Mouse (Mus musculus) myocyte (in vitro differentiated cells): ENCODE data around the gene Zfp59. TPM values are rescaled to one million over a fixed set of nuclear protein-coding genes. Genes with fewer than 3 reads are reported as not detected.
"Not testable (repeated sequence)": the region's sequence is repeated elsewhere in the genome, so short reads cannot be mapped to it uniquely, and the experiment has no call there.

Source experiments
- H3K27me3 ChIP-seq: one replicate; pipeline ENCODE4 v1.6.1; 2011; ENCODE audit not compliant: control insufficient read depth, insufficient read depth, insufficient read length
- H3K36me3 ChIP-seq: one replicate; pipeline ENCODE4 v1.6.1; 2011; ENCODE audit not compliant: control insufficient read depth, insufficient read depth
- H3K4me2 ChIP-seq: one replicate; pipeline ENCODE4 v1.6.1; 2011; ENCODE audit warnings: low read depth, control low read depth
- H3K4me3 ChIP-seq: one replicate; pipeline ENCODE4 v1.5.1; 2011; ENCODE audit warnings: mild to moderate bottlenecking, control low read depth, moderate library complexity
- H3K79me2 ChIP-seq: one replicate; pipeline ENCODE4 v1.6.1; 2011; ENCODE audit not compliant: control insufficient read depth, insufficient read depth
- H3ac ChIP-seq: one replicate; pipeline ENCODE4 v1.6.1; 2011; ENCODE audit not compliant: control insufficient read depth, insufficient read length
- CEBPB ChIP-seq: IDR thresholded peaks from 2 replicates; pipeline ENCODE4 v1.6.1; 2011; ENCODE audit warnings: mild to moderate bottlenecking, moderate library complexity; ENCODE audit not compliant: poor library complexity, insufficient read depth, severe bottlenecking
- E2F4 ChIP-seq: IDR thresholded peaks from one replicate; pipeline ENCODE4 v1.6.1; 2011; ENCODE audit warnings: mild to moderate bottlenecking, control low read depth, moderate library complexity; ENCODE audit not compliant: insufficient read depth
- MAX ChIP-seq: IDR thresholded peaks from one replicate; pipeline ENCODE4 v1.6.1; 2011; ENCODE audit warnings: low read depth, mild to moderate bottlenecking, control low read depth
- MYOD1 ChIP-seq, 3 experiments: IDR thresholded peaks; one replicate each; pipeline ENCODE4 v1.6.1; 2011; ENCODE audit warnings: control low read depth in 2 of 3, low read depth in 2 of 3, mild to moderate bottlenecking in 2 of 3, moderate library complexity in 1 of 3; ENCODE audit not compliant: insufficient read length in 2 of 3, control insufficient read depth in 1 of 3
- MYOG ChIP-seq, 3 experiments: IDR thresholded peaks; one replicate each; pipeline ENCODE4 v1.6.1; 2011; ENCODE audit warnings: control low read depth in 2 of 3, low read depth in 2 of 3, mild to moderate bottlenecking in 2 of 3; ENCODE audit not compliant: insufficient read length in 2 of 3, control insufficient read depth in 1 of 3, insufficient read depth in 1 of 3
- POLR2A ChIP-seq: IDR thresholded peaks from one replicate; pipeline ENCODE4 v1.6.1; 2011; ENCODE audit warnings: low read depth, mild to moderate bottlenecking, control low read depth, moderate library complexity; ENCODE audit not compliant: insufficient read length
- POLR2AphosphoS2 ChIP-seq: IDR thresholded peaks from one replicate; pipeline ENCODE4 v1.6.1; 2011; ENCODE audit warnings: low read depth, control low read depth; ENCODE audit not compliant: insufficient read length
- REST ChIP-seq: IDR thresholded peaks from one replicate; pipeline ENCODE4 v1.6.1; 2011; ENCODE audit warnings: mild to moderate bottlenecking, control low read depth, moderate library complexity; ENCODE audit not compliant: insufficient read depth, insufficient read length
- SRF ChIP-seq: IDR thresholded peaks from one replicate; pipeline ENCODE4 v1.6.1; 2011; ENCODE audit warnings: low read depth; ENCODE audit not compliant: control insufficient read depth, insufficient read length
- TCF12 ChIP-seq: IDR thresholded peaks from one replicate; pipeline ENCODE4 v1.6.1; 2011; ENCODE audit warnings: mild to moderate bottlenecking, control low read depth; ENCODE audit not compliant: poor library complexity, insufficient read depth, severe bottlenecking
- TCF3 ChIP-seq: IDR thresholded peaks from one replicate; pipeline ENCODE4 v1.6.1; 2011; ENCODE audit warnings: low read depth, control low read depth; ENCODE audit not compliant: insufficient read length
- USF1 ChIP-seq: IDR thresholded peaks from one replicate; pipeline ENCODE4 v1.6.1; 2011; ENCODE audit warnings: low read depth, mild to moderate bottlenecking, control low read depth, moderate library complexity
- polyA plus RNA-seq: library from polyadenylated mRNA; unstranded; fragments of >200 nt; fragmentation: generic; extraction: Trizol; gene quantifications from one replicate; pipeline ENCODE4 v1.2.1, GENCODE M21; 2012; ENCODE audit warnings: missing spikeins

The Zfp59 gene
- polyA plus RNA-seq, 1 experiment, result 1.2 TPM

- H3K4me2 ChIP-seq, result no peak overlapping the region
- no peak for TF ChIP-seq SRF
- TF ChIP-seq POLR2AphosphoS2, result no peak
- no peak overlapping the region for H3K4me3 ChIP-seq
- no peaks in the 10 kb centered on the region for H3K36me3 ChIP-seq
- no peaks in the 10 kb centered on the region for H3K79me2 ChIP-seq
- no peak overlapping the region for H3ac ChIP-seq
- H3K27me3 ChIP-seq, result no peaks in the 10 kb centered on the region
These were observed 1.7 kb downstream of the Zfp59 start for GRCm38 (mm10) chr7:27840104-27840503.

DNA sequence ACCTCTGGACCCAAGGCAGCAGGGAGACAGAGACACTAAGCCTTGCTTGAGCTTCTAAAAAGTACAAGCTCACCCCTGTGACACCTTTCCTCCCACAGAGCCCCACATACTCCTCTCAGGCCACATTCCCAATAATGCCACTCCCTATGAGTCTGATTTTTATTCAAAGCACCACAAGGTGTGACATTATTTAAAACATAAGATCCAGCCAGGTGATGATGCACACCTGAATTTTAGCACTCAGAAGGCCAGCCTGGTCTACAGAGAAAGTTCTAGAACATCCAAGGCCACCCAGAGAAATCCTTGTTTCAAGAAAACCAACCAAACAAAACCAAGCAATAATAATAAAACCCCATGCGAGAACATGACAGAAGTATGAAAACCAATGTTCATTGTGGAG lies 18.8 kb downstream of the Zfp59 start, which contains the start of gene Zfp607a:
TSS of gene Zfp607a (plus strand) at position 301 of the 400 bp plus-strand sequence.
- H3K79me2 ChIP-seq, result no peaks in the 10 kb centered on the region
- H3K27me3 ChIP-seq, result no peaks in the 10 kb centered on the region
- H3K4me3 ChIP-seq, result no peak within 1 kb of the TSS
- H3K36me3 ChIP-seq, result peaks cover 4% of the 10 kb centered on the region
- H3ac ChIP-seq, result no peak within 1 kb of the TSS
- TF ChIP-seq MYOD1 (IDR thresholded peaks at IDR 0.05; ENCODE audit: control insufficient read depth in 1 of 3, insufficient read length in 2 of 3, low read depth in 2 of 3), result no peak
- TF ChIP-seq POLR2A, result no peak
- TF ChIP-seq MYOG (IDR thresholded peaks at IDR 0.05; ENCODE audit: control insufficient read depth in 1 of 3, insufficient read depth in 1 of 3, insufficient read length in 2 of 3, low read depth in 2 of 3), result no peak
- TF ChIP-seq REST, result no peak
- no peak for TF ChIP-seq E2F4
- TF ChIP-seq TCF12, result no peak
- TF ChIP-seq CEBPB, result no peak
- no peak for TF ChIP-seq TCF3
- no peak for TF ChIP-seq USF1
- TF ChIP-seq SRF, result no peak
- H3K4me2 ChIP-seq, result no peak within 1 kb of the TSS

GRCm38 (mm10) chr7:27859301-27860251 lies 21.2 kb downstream of the Zfp59 start:
- Histone ChIP-seq H3K27me3 (no peaks in the 10 kb centered on the region), H3K4me3 (peak overlapping the region; percentile 66), H3ac (peak overlapping the region; percentile 61), H3K79me2 (no peaks in the 10 kb centered on the region), H3K4me2 (peak overlapping the region; percentile 97), H3K36me3 (no peaks in the 10 kb centered on the region)
- TF ChIP-seq USF1 (no peak), E2F4 (no peak), TCF12 (no peak), CEBPB (no peak), POLR2AphosphoS2 (no peak), MYOD1 (IDR thresholded peaks at IDR 0.05; ENCODE audit: control insufficient read depth in 1 of 3, insufficient read length in 2 of 3, low read depth in 2 of 3) (no peak), TCF3 (no peak), MYOG (IDR thresholded peaks at IDR 0.05; ENCODE audit: control insufficient read depth in 1 of 3, insufficient read depth in 1 of 3, insufficient read length in 2 of 3, low read depth in 2 of 3) (no peak), REST (no peak), POLR2A (no peak), MAX (no peak), SRF (no peak)

- no peaks in the 10 kb centered on the region for H3K79me2 ChIP-seq
- peak overlapping the region; percentile 66 for H3K4me3 ChIP-seq
- H3K36me3 ChIP-seq, result no peaks in the 10 kb centered on the region
- H3ac ChIP-seq, result peak overlapping the region; percentile 61
- no peak for TF ChIP-seq REST
- peak; percentile 67 for TF ChIP-seq POLR2AphosphoS2
- TF ChIP-seq POLR2A, result peak; percentile 69
- TF ChIP-seq MAX, result no peak
- no peak for TF ChIP-seq MYOG (IDR thresholded peaks at IDR 0.05; ENCODE audit: control insufficient read depth in 1 of 3, insufficient read depth in 1 of 3, insufficient read length in 2 of 3, low read depth in 2 of 3)
- TF ChIP-seq USF1, result no peak
- no peak for TF ChIP-seq CEBPB
- TF ChIP-seq E2F4, result no peak
- H3K27me3 ChIP-seq, result no peaks in the 10 kb centered on the region
- peak overlapping the region; percentile 97 for H3K4me2 ChIP-seq
These were observed 22.2 kb downstream of the Zfp59 start for GRCm38 (mm10) chr7:27860396-27861235.

- H3K36me3 ChIP-seq, H3K27me3 ChIP-seq, H3K79me2 ChIP-seq, H3ac ChIP-seq, H3K4me3 ChIP-seq, H3K4me2 ChIP-seq: not testable (repeated sequence)
These were observed 24.2 kb downstream of the Zfp59 start for GRCm38 (mm10) chr7:27862578-27862977.
